Mouse (Mus musculus) G1E (cell line): ENCODE data around the gene Abca15. TPM values are rescaled to one million over a fixed set of nuclear protein-coding genes. Genes with fewer than 3 reads are reported as not detected.

Experiments used
- ATAC-seq: 2 replicates; pipeline ENCODE4 v1.8.0; 2016; ENCODE audit warnings: mild to moderate bottlenecking; ENCODE audit not compliant: insufficient number of reproducible peaks, poor library complexity, low FRiP score, severe bottlenecking; ENCODE audit errors: extremely low read depth
- DNase-seq: peaks from one replicate; pipeline ENCODE4 v3.0.0; 2012; ENCODE audit warnings: low spot score
- H3K27me3 ChIP-seq: 2 replicates; pipeline ENCODE4 v1.6.1; 2012; ENCODE audit warnings: mild to moderate bottlenecking, low read length, inconsistent platforms; ENCODE audit not compliant: insufficient read depth
- H3K36me3 ChIP-seq: replicated peaks from 2 replicates; pipeline ENCODE3; 2012; ENCODE audit warnings: mild to moderate bottlenecking, inconsistent platforms
- H3K4me1 ChIP-seq: 2 replicates; pipeline ENCODE4 v1.6.1; 2012; ENCODE audit warnings: low read depth, low read length, inconsistent platforms, mixed read lengths; ENCODE audit not compliant: insufficient read depth
- H3K4me3 ChIP-seq: 2 replicates; pipeline ENCODE4 v1.5.1; 2012; ENCODE audit warnings: low read depth, mild to moderate bottlenecking, inconsistent platforms, low read length, moderate library complexity, mixed read lengths
- H3K9me3 ChIP-seq: replicated peaks from 2 replicates; pipeline ENCODE4 v1.6.1; 2012; ENCODE audit warnings: inconsistent platforms
- CTCF ChIP-seq: IDR thresholded peaks from 2 replicates; pipeline ENCODE4 v1.5.1; 2012; ENCODE audit warnings: low read depth, low read length, inconsistent platforms, mixed read lengths
- GATA1 ChIP-seq: IDR thresholded peaks from 2 replicates; pipeline ENCODE4 v1.6.1; 2012; ENCODE audit warnings: borderline replicate concordance, low read length, inconsistent platforms, mixed read lengths
- GATA2 ChIP-seq: IDR thresholded peaks from 2 replicates; pipeline ENCODE4 v1.6.1; 2012; ENCODE audit warnings: low read depth, low read length, inconsistent platforms, borderline replicate concordance
- POLR2AphosphoS5 ChIP-seq: IDR thresholded peaks from 2 replicates; pipeline ENCODE4 v1.6.1; 2012; ENCODE audit warnings: low read depth, low read length, inconsistent platforms; ENCODE audit not compliant: insufficient replicate concordance
- TAL1 ChIP-seq: conservative IDR thresholded peaks from 2 replicates; pipeline ENCODE4 v1.6.1; 2012; ENCODE audit warnings: low read depth, low read length, inconsistent platforms, mixed read lengths
- polyA plus RNA-seq: library from polyadenylated mRNA; stranded (reverse); fragments of >175 nt; gene quantifications from 2 replicates; pipeline ENCODE4 v1.2.3, GENCODE M21; 2012
- total RNA-seq, 2 experiments: library from RNA; stranded (forward) in 1 of 2; stranded (reverse) in 1 of 2; fragments of 200-1000 nt in 1 of 2; fragments of >200 nt in 1 of 2; fragmentation: Nextera tagmentation in 1 of 2; gene quantifications; 2 replicates each; pipeline ENCODE4 v1.2.3; 2014 to 2017

The Abca15 gene
- total and polyA plus RNA-seq, 3 experiments, result under 0.01 TPM; not detected in 2

- H3K9me3 ChIP-seq, result no peaks in the 10 kb centered on the region
- H3K27me3 ChIP-seq, result no peaks in the 10 kb centered on the region
- no peak for TF ChIP-seq GATA2
- TF ChIP-seq POLR2AphosphoS5, result no peak
- TF ChIP-seq CTCF, result no peak
- no peak for TF ChIP-seq TAL1
- no peak for TF ChIP-seq GATA1
- H3K36me3 ChIP-seq, result no peaks in the 10 kb centered on the region
- H3K4me3 ChIP-seq, result no peak overlapping the region
- no peaks in the 10 kb centered on the region for H3K4me1 ChIP-seq
- no peak for ATAC-seq
- DNase-seq, result no peak
Measured at GRCm38 (mm10) chr7:120361159-120361558, 32.7 kb downstream of the Abca15 start.

- H3K4me3 ChIP-seq, result no peak within 1 kb of the TSS
- no peaks in the 10 kb centered on the region for H3K4me1 ChIP-seq
- peaks cover 6% of the 10 kb centered on the region for H3K27me3 ChIP-seq
- no peaks in the 10 kb centered on the region for H3K36me3 ChIP-seq
- no peak for DNase-seq
- no peak for TF ChIP-seq GATA1
- no peak for TF ChIP-seq POLR2AphosphoS5
- TF ChIP-seq CTCF, result no peak
- TF ChIP-seq GATA2, result no peak
- no peaks in the 10 kb centered on the region for H3K9me3 ChIP-seq
- ATAC-seq, result no peak
Measured at GRCm38 (mm10) chr7:120409447-120409846, 81.0 kb downstream of the Abca15 start, which contains the start of gene Abca16. Gene Abca16, plus strand, starts transcription at chr7:120409647.

- ATAC-seq (no peak), DNase-seq (no peak)
- TF ChIP-seq TAL1 (no peak), GATA2 (no peak), CTCF (no peak), GATA1 (no peak), POLR2AphosphoS5 (no peak)
- Histone ChIP-seq H3K4me1 (no peaks in the 10 kb centered on the region), H3K9me3 (no peaks in the 10 kb centered on the region), H3K27me3 (peaks cover 6% of the 10 kb centered on the region), H3K4me3 (no peak overlapping the region), H3K36me3 (no peaks in the 10 kb centered on the region)
Measured at GRCm38 (mm10) chr7:120412391-120412790, 83.9 kb downstream of the Abca15 start.

GRCm38 (mm10) chr7:120426625-120427024 is 98.2 kb downstream of the Abca15 start:
- DNase-seq (no peak), ATAC-seq (no peak)
- Histone ChIP-seq H3K4me1 (peaks cover 6% of the 10 kb centered on the region; the same call in 1 of the 2 replicates), H3K27me3 (no peaks in the 10 kb centered on the region), H3K4me3 (no peak overlapping the region), H3K9me3 (no peaks in the 10 kb centered on the region), H3K36me3 (no peaks in the 10 kb centered on the region)
- no peak for TF ChIP-seq GATA2
- TF ChIP-seq GATA1, result no peak
- TF ChIP-seq TAL1, result no peak
- no peak for TF ChIP-seq POLR2AphosphoS5
- no peak for TF ChIP-seq CTCF

- H3K36me3 ChIP-seq, result no peaks in the 10 kb centered on the region
- H3K27me3 ChIP-seq, result no peaks in the 10 kb centered on the region
- peak; percentile 52 for TF ChIP-seq TAL1
- TF ChIP-seq GATA1, result no peak
- no peak for TF ChIP-seq GATA2
- TF ChIP-seq CTCF, result no peak
- no peak for TF ChIP-seq POLR2AphosphoS5
- no peaks in the 10 kb centered on the region for H3K9me3 ChIP-seq
- DNase-seq, result no peak
- H3K4me3 ChIP-seq, result no peak overlapping the region
- peak; percentile 73 for ATAC-seq
- H3K4me1 ChIP-seq, result peaks cover 6% of the 10 kb centered on the region; the same call in 1 of the 2 replicates
Measured at GRCm38 (mm10) chr7:120431464-120431863, 103.0 kb downstream of the Abca15 start.

Other genes starting within 250 kb of the Abca15 start
- not detected in 2 replicates for gene Dnah3, start 233.4 kb upstream of the Abca15 start, total RNA-seq (2014; fragmentation: Nextera tagmentation)
- 0.12 and 0.22 TPM in 2 replicates for gene Dnah3, start 233.4 kb upstream of the Abca15 start, total RNA-seq (2017)
- gene Dnah3, start 233.4 kb upstream of the Abca15 start, polyA plus RNA-seq, result not detected in 2 replicates
- gene Tmem159, start 226.3 kb upstream of the Abca15 start, total RNA-seq (2014; fragmentation: Nextera tagmentation), result not detected in 2 replicates
- gene Tmem159, start 226.3 kb upstream of the Abca15 start, total RNA-seq (2017), result not detected in 2 replicates
- not detected in 2 replicates for gene Tmem159, start 226.3 kb upstream of the Abca15 start, polyA plus RNA-seq
- not detected in 2 replicates for gene Zp2, start 183.4 kb upstream of the Abca15 start, total RNA-seq (2014; fragmentation: Nextera tagmentation)
- gene Zp2, start 183.4 kb upstream of the Abca15 start, total RNA-seq (2017), result 0.11 TPM in 1 of 2 replicates, not detected in the other
- not detected in 2 replicates for gene Zp2, start 183.4 kb upstream of the Abca15 start, polyA plus RNA-seq
- gene Anks4b, start 154.8 kb upstream of the Abca15 start, total RNA-seq (2014; fragmentation: Nextera tagmentation), result not detected in 2 replicates
- under 0.01 and 0.11 TPM in 2 replicates for gene Anks4b, start 154.8 kb upstream of the Abca15 start, total RNA-seq (2017)
- gene Anks4b, start 154.8 kb upstream of the Abca15 start, polyA plus RNA-seq, result not detected in 2 replicates
- not detected in 2 replicates for gene Crym, start 126.6 kb upstream of the Abca15 start, total RNA-seq (2014; fragmentation: Nextera tagmentation)
- gene Crym, start 126.6 kb upstream of the Abca15 start, total RNA-seq (2017), result 0.11 TPM in 1 of 2 replicates, not detected in the other
- not detected in 2 replicates for gene Crym, start 126.6 kb upstream of the Abca15 start, polyA plus RNA-seq
- 1.3 TPM in 1 of 2 replicates, not detected in the other for gene Abca14, start 124.7 kb upstream of the Abca15 start, total RNA-seq (2014; fragmentation: Nextera tagmentation)
- not detected in 2 replicates for gene Abca14, start 124.7 kb upstream of the Abca15 start, total RNA-seq (2017)
- gene Abca14, start 124.7 kb upstream of the Abca15 start, polyA plus RNA-seq, result not detected in 2 replicates
- not detected in 2 replicates for gene Abca16, start 81.0 kb downstream of the Abca15 start, total RNA-seq (2014; fragmentation: Nextera tagmentation)
- gene Abca16, start 81.0 kb downstream of the Abca15 start, total RNA-seq (2017), result 0.06 and 0.22 TPM in 2 replicates
- not detected in 2 replicates for gene Abca16, start 81.0 kb downstream of the Abca15 start, polyA plus RNA-seq